Mouse (Mus musculus): ENCODE data around the gene Diras2. TPM values are rescaled to one million over a fixed set of nuclear protein-coding genes. Genes with fewer than 3 reads are reported as not detected.

The Diras2 gene
- polyA plus RNA-seq, 1 experiment from 2014 or later, result 0.72 TPM

- no peaks in the 10 kb centered on the region for H3K9me3 ChIP-seq (ENCODE audit: control insufficient read depth, low read length)
- H3K9ac ChIP-seq (ENCODE audit: low read length), result no peak overlapping the region
- no peaks in the 10 kb centered on the region for H3K27me3 ChIP-seq (ENCODE audit: control insufficient read depth, insufficient read depth, low read length)
- WGBS, result 81% methylated on average over 18 of the region's 18 CpGs
- H3K36me3 ChIP-seq (ENCODE audit: control insufficient read depth, insufficient read depth, low read length), result no peaks in the 10 kb centered on the region
- H3K4me1 ChIP-seq (ENCODE audit: control insufficient read depth in 2 of 2, insufficient read depth in 2 of 2, low read length in 2 of 2), result no peaks in the 10 kb centered on the region; a peak in 1 of 4 replicates
- no peak overlapping the region for H3K4me2 ChIP-seq (ENCODE audit: low read length)
- H3K27ac ChIP-seq (replicated peaks in 1 of 2; ENCODE audit: control insufficient read depth in 1 of 2, insufficient read depth in 1 of 2, low read depth in 2 of 2, low read length in 2 of 2), result no peak overlapping the region
- no peak overlapping the region for H3K4me3 ChIP-seq (ENCODE audit: control insufficient read depth in 1 of 2, insufficient read depth in 1 of 2, low read depth in 1 of 2, low read length in 2 of 2)
- no peak for ATAC-seq (ENCODE audit: insufficient number of reproducible peaks, insufficient read depth, low FRiP score, low read depth)
Observed at GRCm38 (mm10) chr13:52565103-52565739, 34.1 kb upstream of the Diras2 start.

DNA sequence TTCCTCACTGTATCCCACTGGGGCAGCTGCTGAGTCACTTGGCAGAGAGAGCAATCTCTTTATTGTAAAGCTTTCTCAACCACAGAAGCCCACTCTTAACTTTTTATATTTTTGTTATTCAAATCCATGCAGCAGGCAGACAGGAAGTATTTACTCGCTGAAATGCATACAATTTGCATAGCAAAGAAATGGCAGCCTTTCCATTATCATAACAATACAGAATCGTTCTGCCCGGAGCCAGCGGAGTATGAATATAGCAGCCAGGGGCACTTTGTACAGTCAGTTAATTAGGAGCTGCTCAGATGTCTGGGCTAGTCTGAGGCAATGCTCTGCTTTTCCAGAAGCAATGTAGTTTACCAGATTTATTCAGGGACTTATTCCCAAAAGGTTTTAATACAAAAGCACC, 31.1 kb upstream of the Diras2 start:
- WGBS, result 51% methylated on average over 4 of the region's 4 CpGs
- Histone ChIP-seq H3K4me2 (ENCODE audit: low read length) (no peak overlapping the region), H3K4me1 (ENCODE audit: control insufficient read depth in 2 of 2, insufficient read depth in 2 of 2, low read length in 2 of 2) (no peaks in the 10 kb centered on the region; a peak in 1 of 4 replicates), H3K9me3 (ENCODE audit: control insufficient read depth, low read length) (no peaks in the 10 kb centered on the region), H3K4me3 (ENCODE audit: control insufficient read depth in 1 of 2, insufficient read depth in 1 of 2, low read depth in 1 of 2, low read length in 2 of 2) (no peak overlapping the region), H3K36me3 (ENCODE audit: control insufficient read depth, insufficient read depth, low read length) (no peaks in the 10 kb centered on the region), H3K9ac (ENCODE audit: low read length) (no peak overlapping the region), H3K27ac (replicated peaks in 1 of 2; ENCODE audit: control insufficient read depth in 1 of 2, insufficient read depth in 1 of 2, low read depth in 2 of 2, low read length in 2 of 2) (no peak overlapping the region), H3K27me3 (ENCODE audit: control insufficient read depth, insufficient read depth, low read length) (no peaks in the 10 kb centered on the region)
- ATAC-seq (ENCODE audit: insufficient number of reproducible peaks, insufficient read depth, low FRiP score, low read depth), result no peak

- no peak for ATAC-seq (ENCODE audit: insufficient number of reproducible peaks, insufficient read depth, low FRiP score, low read depth)
- H3K36me3 ChIP-seq (ENCODE audit: control insufficient read depth, insufficient read depth, low read length), result no peaks in the 10 kb centered on the region
- no peaks in the 10 kb centered on the region for H3K27me3 ChIP-seq (ENCODE audit: control insufficient read depth, insufficient read depth, low read length)
- H3K4me3 ChIP-seq (ENCODE audit: control insufficient read depth in 1 of 2, insufficient read depth in 1 of 2, low read depth in 1 of 2, low read length in 2 of 2), result no peak overlapping the region
- H3K4me1 ChIP-seq (ENCODE audit: control insufficient read depth in 2 of 2, insufficient read depth in 2 of 2, low read length in 2 of 2), result no peaks in the 10 kb centered on the region; a peak in 1 of 4 replicates
- no peak overlapping the region for H3K27ac ChIP-seq (replicated peaks in 1 of 2; ENCODE audit: control insufficient read depth in 1 of 2, insufficient read depth in 1 of 2, low read depth in 2 of 2, low read length in 2 of 2)
- no peak overlapping the region for H3K9ac ChIP-seq (ENCODE audit: low read length)
- no peak overlapping the region for H3K4me2 ChIP-seq (ENCODE audit: low read length)
- no peaks in the 10 kb centered on the region for H3K9me3 ChIP-seq (ENCODE audit: control insufficient read depth, low read length)
- 94% methylated on average over 8 of the region's 8 CpGs for WGBS
Observed at GRCm38 (mm10) chr13:52561367-52562165, 30.5 kb upstream of the Diras2 start.

- H3K9ac ChIP-seq (ENCODE audit: low read length), result no peak overlapping the region
- no peak for ATAC-seq (ENCODE audit: insufficient number of reproducible peaks, insufficient read depth, low FRiP score, low read depth)
- no peak overlapping the region for H3K4me2 ChIP-seq (ENCODE audit: low read length)
- no peak overlapping the region for H3K27ac ChIP-seq (replicated peaks in 1 of 2; ENCODE audit: control insufficient read depth in 1 of 2, insufficient read depth in 1 of 2, low read depth in 2 of 2, low read length in 2 of 2)
- H3K9me3 ChIP-seq (ENCODE audit: control insufficient read depth, low read length), result no peaks in the 10 kb centered on the region
- H3K36me3 ChIP-seq (ENCODE audit: control insufficient read depth, insufficient read depth, low read length), result no peaks in the 10 kb centered on the region
- WGBS, result 57% methylated on average over 7 of the region's 7 CpGs
- H3K4me3 ChIP-seq (ENCODE audit: control insufficient read depth in 1 of 2, insufficient read depth in 1 of 2, low read depth in 1 of 2, low read length in 2 of 2), result no peak overlapping the region
- H3K27me3 ChIP-seq (ENCODE audit: control insufficient read depth, insufficient read depth, low read length), result no peaks in the 10 kb centered on the region
- H3K4me1 ChIP-seq (ENCODE audit: control insufficient read depth in 2 of 2, insufficient read depth in 2 of 2, low read length in 2 of 2), result no peaks in the 10 kb centered on the region
Observed at GRCm38 (mm10) chr13:52557421-52557820, 26.3 kb upstream of the Diras2 start.

- H3K27me3 ChIP-seq (ENCODE audit: control insufficient read depth, insufficient read depth, low read length), result no peaks in the 10 kb centered on the region
- no peak for ATAC-seq (ENCODE audit: insufficient number of reproducible peaks, insufficient read depth, low FRiP score, low read depth)
- H3K4me3 ChIP-seq (ENCODE audit: control insufficient read depth in 1 of 2, insufficient read depth in 1 of 2, low read depth in 1 of 2, low read length in 2 of 2), result no peak overlapping the region
- no peaks in the 10 kb centered on the region for H3K4me1 ChIP-seq (ENCODE audit: control insufficient read depth in 2 of 2, insufficient read depth in 2 of 2, low read length in 2 of 2)
- no peak overlapping the region for H3K27ac ChIP-seq (replicated peaks in 1 of 2; ENCODE audit: control insufficient read depth in 1 of 2, insufficient read depth in 1 of 2, low read depth in 2 of 2, low read length in 2 of 2)
- H3K36me3 ChIP-seq (ENCODE audit: control insufficient read depth, insufficient read depth, low read length), result no peaks in the 10 kb centered on the region
- WGBS, result 80% methylated on average over 9 of the region's 9 CpGs
- no peak overlapping the region for H3K4me2 ChIP-seq (ENCODE audit: low read length)
- no peaks in the 10 kb centered on the region for H3K9me3 ChIP-seq (ENCODE audit: control insufficient read depth, low read length)
- H3K9ac ChIP-seq (ENCODE audit: low read length), result no peak overlapping the region
Observed at GRCm38 (mm10) chr13:52554722-52555121, 23.6 kb upstream of the Diras2 start.

GRCm38 (mm10) chr13:52552822-52553477, 21.9 kb upstream of the Diras2 start:
- no peak overlapping the region for H3K9ac ChIP-seq (ENCODE audit: low read length)
- no peak for ATAC-seq (ENCODE audit: insufficient number of reproducible peaks, insufficient read depth, low FRiP score, low read depth)
- no peaks in the 10 kb centered on the region for H3K4me1 ChIP-seq (ENCODE audit: control insufficient read depth in 2 of 2, insufficient read depth in 2 of 2, low read length in 2 of 2)
- WGBS, result 66% methylated on average over 9 of the region's 9 CpGs
- H3K4me2 ChIP-seq (ENCODE audit: low read length), result no peak overlapping the region
- no peaks in the 10 kb centered on the region for H3K9me3 ChIP-seq (ENCODE audit: control insufficient read depth, low read length)
- H3K27me3 ChIP-seq (ENCODE audit: control insufficient read depth, insufficient read depth, low read length), result no peaks in the 10 kb centered on the region
- H3K36me3 ChIP-seq (ENCODE audit: control insufficient read depth, insufficient read depth, low read length), result no peaks in the 10 kb centered on the region
- H3K4me3 ChIP-seq (ENCODE audit: control insufficient read depth in 1 of 2, insufficient read depth in 1 of 2, low read depth in 1 of 2, low read length in 2 of 2), result no peak overlapping the region
- H3K27ac ChIP-seq (replicated peaks in 1 of 2; ENCODE audit: control insufficient read depth in 1 of 2, insufficient read depth in 1 of 2, low read depth in 2 of 2, low read length in 2 of 2), result no peak overlapping the region

GRCm38 (mm10) chr13:52551275-52551674, 20.2 kb upstream of the Diras2 start:
- 77% methylated on average over 9 of the region's 9 CpGs for WGBS
- Histone ChIP-seq H3K9me3 (ENCODE audit: control insufficient read depth, low read length) (no peaks in the 10 kb centered on the region), H3K27me3 (ENCODE audit: control insufficient read depth, insufficient read depth, low read length) (no peaks in the 10 kb centered on the region), H3K4me3 (ENCODE audit: control insufficient read depth in 1 of 2, insufficient read depth in 1 of 2, low read depth in 1 of 2, low read length in 2 of 2) (no peak overlapping the region), H3K4me2 (ENCODE audit: low read length) (no peak overlapping the region), H3K27ac (replicated peaks in 1 of 2; ENCODE audit: control insufficient read depth in 1 of 2, insufficient read depth in 1 of 2, low read depth in 2 of 2, low read length in 2 of 2) (no peak overlapping the region), H3K36me3 (ENCODE audit: control insufficient read depth, insufficient read depth, low read length) (no peaks in the 10 kb centered on the region), H3K9ac (ENCODE audit: low read length) (no peak overlapping the region), H3K4me1 (ENCODE audit: control insufficient read depth in 2 of 2, insufficient read depth in 2 of 2, low read length in 2 of 2) (no peaks in the 10 kb centered on the region)
- ATAC-seq (ENCODE audit: insufficient number of reproducible peaks, insufficient read depth, low FRiP score, low read depth), result no peak

Measured in heart, embryonic 14.5 days (tissue).